Mouse (Mus musculus): Measurements from ENCODE around the gene Scamp1. TPM values are rescaled to one million over a fixed set of nuclear protein-coding genes. Genes with fewer than 3 reads are reported as not detected.

Gene Scamp1
- polyA plus RNA-seq (2012; rRNA removed) = 18.5 and 22.0 TPM in 2 replicates

DNA sequence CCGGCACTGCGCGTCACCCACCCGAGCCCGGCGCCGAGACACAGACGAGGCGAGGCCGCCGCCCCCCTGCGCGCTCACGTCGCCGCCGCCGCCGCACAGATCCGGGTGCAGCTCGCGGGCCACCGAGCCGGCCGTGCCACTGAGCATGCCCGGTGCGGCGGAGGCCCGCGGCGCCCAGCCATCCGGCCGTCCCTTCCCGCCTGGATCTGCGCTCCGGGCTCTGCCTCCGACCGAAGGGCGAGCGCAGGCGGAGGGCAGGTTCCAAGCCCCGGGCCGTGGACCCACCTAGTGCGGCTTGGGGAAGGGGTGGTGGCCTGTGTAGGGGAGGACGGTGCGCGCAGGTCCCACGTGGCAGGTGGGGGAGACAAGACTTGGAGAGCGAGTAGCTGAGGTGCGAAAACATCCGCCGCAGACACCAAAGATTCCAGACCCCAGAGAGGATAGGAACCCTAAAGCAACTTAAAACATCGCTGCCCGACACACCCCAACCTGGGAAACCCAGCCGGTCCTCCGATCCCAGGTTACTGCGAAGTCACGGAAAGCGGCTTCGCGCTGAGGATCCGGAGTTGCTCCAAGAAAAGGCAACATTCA lies at the start of gene Scamp1:
Scamp1 (minus strand) TSS at position 577 of the 591 bp plus-strand sequence.

Other genes starting within 250 kb of the Scamp1 start
- 9.5 and 26.5 TPM in 2 replicates for gene Lhfpl2, start 228.1 kb downstream of the Scamp1 start, polyA plus RNA-seq (2012; rRNA removed)
- gene Ap3b1, start 73.1 kb upstream of the Scamp1 start, polyA plus RNA-seq (2012; rRNA removed) = 38.1 and 43.4 TPM in 2 replicates

Measured in central nervous system, embryonic 11.5 days (tissue).